Mouse (Mus musculus) neural tube, embryonic 13.5 days (tissue): Measurements from ENCODE around the gene Hyal6. TPM values are rescaled to one million over a fixed set of nuclear protein-coding genes. Genes with fewer than 3 reads are reported as not detected.

ENCODE experiments used
- ATAC-seq: fragments of 200-750 bp; cut with Nextera tagmentation; 2 replicates; pipeline ENCODE4 v1.8.0; 2017; ENCODE audit warnings: low read depth, mild to moderate bottlenecking, moderate TSS enrichment, moderate library complexity
- H3K27ac ChIP-seq: fragments of 300-500 bp; sonication (generic); replicated peaks from 2 replicates; pipeline ENCODE4 v1.5.1; 2015; ENCODE audit warnings: moderate library complexity, mild to moderate bottlenecking, inconsistent platforms
- H3K27me3 ChIP-seq: fragments of 300-500 bp; sonication (generic); 2 replicates; pipeline ENCODE4 v1.6.1; 2015; ENCODE audit warnings: mild to moderate bottlenecking, inconsistent platforms
- H3K36me3 ChIP-seq: fragments of 300-500 bp; sonication (generic); 2 replicates; pipeline ENCODE4 v1.6.1; 2015; ENCODE audit warnings: mild to moderate bottlenecking, inconsistent platforms
- H3K4me1 ChIP-seq: fragments of 300-500 bp; sonication (generic); replicated peaks from 2 replicates; pipeline ENCODE4 v1.6.1; 2015; ENCODE audit warnings: inconsistent platforms
- H3K4me2 ChIP-seq: fragments of 300-500 bp; sonication (generic); 2 replicates; pipeline ENCODE4 v1.6.1; 2015; ENCODE audit warnings: inconsistent platforms, mild to moderate bottlenecking, moderate library complexity
- H3K4me3 ChIP-seq: fragments of 300-500 bp; sonication (generic); 2 replicates; pipeline ENCODE4 v1.5.1; 2015; ENCODE audit warnings: mild to moderate bottlenecking, inconsistent platforms
- H3K9ac ChIP-seq: fragments of 300-500 bp; sonication (generic); 2 replicates; pipeline ENCODE4 v1.6.1; 2015; ENCODE audit warnings: moderate library complexity, mild to moderate bottlenecking, inconsistent platforms
- H3K9me3 ChIP-seq: fragments of 300-500 bp; sonication (generic); 2 replicates; pipeline ENCODE4 v1.6.1; 2016; ENCODE audit warnings: inconsistent platforms
- WGBS: fragments of 180-500 bp; shearing (Covaris S2); methylation state at CpG from one replicate; pipeline ENCODE4 v1.1.7; 2015; 5-methylcytosine and 5-hydroxymethylcytosine counted together
- polyA plus RNA-seq: library from polyadenylated mRNA; unstranded; fragments of >200 nt; fragmentation: Nextera tagmentation; extraction: Ambion mirVana; gene quantifications from 2 replicates; pipeline ENCODE4 v1.2.1, GENCODE M21; 2015

The Hyal6 gene
- polyA plus RNA-seq, 1 experiment from 2014 or later = not detected

DNA sequence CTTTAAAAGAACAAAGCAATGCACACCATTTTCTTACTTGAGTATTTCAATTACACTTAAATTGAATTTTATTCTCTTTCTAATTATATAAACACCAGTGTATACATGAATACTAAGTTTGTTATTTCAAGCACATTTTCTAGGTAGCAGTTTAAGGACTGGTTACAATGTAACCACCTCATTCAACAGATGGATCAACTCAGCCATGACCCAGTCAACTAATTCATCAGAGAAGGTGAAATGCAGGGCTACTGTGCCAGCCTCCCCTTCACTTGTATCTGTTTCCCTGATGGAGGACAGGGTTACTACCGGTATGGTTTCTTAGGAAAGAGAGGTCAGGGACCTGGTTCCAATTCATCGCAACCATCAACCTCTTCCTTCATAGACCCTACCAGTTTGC lies 33.2 kb downstream of the Hyal6 start:
- 86% methylated on average over 2 of the region's 2 CpGs for WGBS
- Histone ChIP-seq H3K9me3 (no peaks in the 10 kb centered on the region), H3K4me1 (no peaks in the 10 kb centered on the region), H3K9ac (no peak overlapping the region), H3K4me2 (no peak overlapping the region), H3K36me3 (no peaks in the 10 kb centered on the region), H3K27me3 (no peaks in the 10 kb centered on the region), H3K4me3 (no peak overlapping the region), H3K27ac (no peak overlapping the region)
- no peak for ATAC-seq

DNA sequence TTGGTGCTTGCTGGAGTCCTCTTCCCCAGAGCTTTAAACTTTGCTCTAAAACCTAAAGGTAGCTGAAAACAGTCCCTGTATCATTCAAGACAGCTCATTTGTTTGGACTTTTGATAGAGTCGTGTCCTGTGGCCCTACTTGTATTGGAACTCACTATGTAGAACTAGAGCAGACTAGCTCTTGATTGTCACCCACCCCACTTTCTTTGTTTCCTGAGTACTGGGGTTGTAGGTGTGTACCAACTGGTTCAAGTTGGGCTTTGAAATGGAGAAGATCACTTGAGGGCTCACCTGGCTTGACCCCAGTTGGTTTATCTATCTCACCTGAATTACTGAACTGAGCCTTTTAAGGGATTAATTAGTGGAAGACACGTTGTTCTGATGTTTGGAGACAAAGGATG lies 46.1 kb downstream of the Hyal6 start:
- WGBS = 61% methylated on average over 2 of the region's 2 CpGs
- H3K4me1 ChIP-seq = no peaks in the 10 kb centered on the region
- ATAC-seq = no peak
- H3K36me3 ChIP-seq = no peaks in the 10 kb centered on the region
- no peak overlapping the region for H3K4me3 ChIP-seq
- no peak overlapping the region for H3K4me2 ChIP-seq
- no peak overlapping the region for H3K9ac ChIP-seq
- no peaks in the 10 kb centered on the region for H3K27me3 ChIP-seq
- H3K9me3 ChIP-seq = no peaks in the 10 kb centered on the region
- no peak overlapping the region for H3K27ac ChIP-seq

- H3K4me3 ChIP-seq = no peak within 1 kb of the TSS
- no peaks in the 10 kb centered on the region for H3K9me3 ChIP-seq
- H3K36me3 ChIP-seq = no peaks in the 10 kb centered on the region
- no peak within 1 kb of the TSS for H3K27ac ChIP-seq
- H3K4me1 ChIP-seq = no peaks in the 10 kb centered on the region
- H3K4me2 ChIP-seq = no peak within 1 kb of the TSS
- no peak for ATAC-seq
- no peak within 1 kb of the TSS for H3K9ac ChIP-seq
- no peaks in the 10 kb centered on the region for H3K27me3 ChIP-seq
These were observed 57.8 kb downstream of the Hyal6 start, which contains the start of gene Spam1 for GRCm38 (mm10) chr6:24790888-24791287. TSS of gene Spam1 (plus strand) at chr6:24791188.

Other genes starting within 250 kb of the Hyal6 start
- 0.61 and 0.68 TPM in 2 replicates for gene Iqub, start 218.2 kb upstream of the Hyal6 start, polyA plus RNA-seq
- gene Ndufa5, start 205.2 kb upstream of the Hyal6 start, polyA plus RNA-seq = 458 and 481 TPM in 2 replicates
- gene Asb15, start 205.1 kb upstream of the Hyal6 start, polyA plus RNA-seq = not detected in 2 replicates
- gene Lmod2, start 135.5 kb upstream of the Hyal6 start, polyA plus RNA-seq = 0.15 and 0.19 TPM in 2 replicates
- gene Wasl, start 68.2 kb upstream of the Hyal6 start, polyA plus RNA-seq = 50.1 and 63.0 TPM in 2 replicates
- not detected in 2 replicates for gene Hyal4, start 15.1 kb downstream of the Hyal6 start, polyA plus RNA-seq
- not detected in 2 replicates for gene Spam1, start 57.9 kb downstream of the Hyal6 start, polyA plus RNA-seq
- not detected in 2 replicates for gene Hyal5, start 124.8 kb downstream of the Hyal6 start, polyA plus RNA-seq
- 3.9 and 4.5 TPM in 2 replicates for gene Tmem229a, start 223.1 kb downstream of the Hyal6 start, polyA plus RNA-seq